Mouse (Mus musculus) liver, postnatal 0 days (tissue): ENCODE measurements around the gene Fam222a.

ENCODE experiments used
- CTCF ChIP-seq: sonication (generic); IDR thresholded peaks from 2 replicates; pipeline ENCODE4 v1.5.1; 2016; ENCODE audit warnings: antibody characterized with exemption, low read depth
- EP300 ChIP-seq: IDR thresholded peaks from 2 replicates; pipeline ENCODE4 v1.6.1; 2016; ENCODE audit warnings: antibody characterized with exemption, low read depth, mild to moderate bottlenecking

DNA sequence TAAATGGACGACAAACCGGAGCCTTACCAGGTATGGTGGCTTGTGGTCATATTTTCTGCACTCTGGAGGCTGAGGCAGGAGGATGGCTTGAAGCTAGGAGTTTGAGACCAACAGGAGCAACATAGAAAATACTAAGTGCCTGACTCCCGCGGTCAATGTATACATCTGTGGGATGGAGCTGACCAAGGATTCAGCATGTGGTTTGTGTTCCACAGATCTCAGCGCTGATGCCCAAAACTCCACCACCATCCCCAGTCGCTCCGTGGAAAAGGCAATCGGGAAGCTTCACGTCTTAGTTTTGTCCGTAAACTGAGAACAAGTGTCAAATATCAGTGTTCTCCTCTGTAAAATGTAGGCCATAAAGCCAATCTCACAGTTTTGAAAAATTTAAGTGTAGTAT lies 1.4 kb upstream of the Fam222a start:
- TF ChIP-seq CTCF (no peak), EP300 (no peak)
